Mouse (Mus musculus): ENCODE measurements at regions not wholly inside any gene's neighbourhood (a gene's known extent, or its start where the extent isn't known, plus 50 kb on each side); places are given as distances from the start of the nearest gene placed in this dataset.

DNA sequence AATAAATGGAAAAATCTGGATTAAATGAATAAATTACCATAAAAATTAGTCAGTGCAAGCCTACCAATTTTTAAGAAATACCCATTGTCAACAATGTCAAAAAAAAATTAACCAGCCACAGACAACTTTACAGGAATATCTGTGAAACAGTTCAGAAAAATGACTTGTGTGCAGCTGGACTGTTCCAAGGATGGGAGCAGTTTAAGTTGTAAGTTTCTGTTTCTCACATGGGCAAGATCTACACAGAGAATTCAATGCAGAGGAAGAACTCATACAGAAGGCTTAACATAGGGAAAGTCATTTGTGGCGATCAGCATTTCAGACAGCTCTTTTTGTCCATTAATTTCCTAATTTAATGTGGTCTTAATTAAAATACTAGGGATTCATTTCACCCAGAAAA, 71.9 kb upstream of the Tdrd3 start:
- DNase-seq (ENCODE audit: low spot score in 2 of 2) = no peak

DNA sequence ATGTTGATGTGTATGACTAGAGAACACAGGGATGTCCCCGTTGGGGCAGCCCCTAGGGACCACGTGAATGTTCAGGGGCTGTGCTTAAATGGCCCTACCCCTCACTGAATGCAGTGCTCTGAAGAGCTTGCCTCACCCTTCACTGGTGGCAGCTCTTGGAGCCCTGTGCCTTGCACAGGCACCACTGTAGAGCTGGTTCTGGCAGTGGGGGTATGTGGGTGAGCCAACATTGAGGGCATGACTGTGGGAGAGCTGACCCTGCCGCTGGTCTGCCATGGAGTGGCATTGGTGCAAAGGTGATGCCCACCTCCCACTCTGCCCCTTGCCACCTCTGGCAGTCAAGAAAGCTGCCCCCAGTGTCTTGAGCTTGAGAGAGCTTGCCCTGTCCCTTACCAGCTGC, 69.6 kb upstream of the Tdrd3 start:
- no peak for DNase-seq (ENCODE audit: low spot score in 2 of 2)

DNA sequence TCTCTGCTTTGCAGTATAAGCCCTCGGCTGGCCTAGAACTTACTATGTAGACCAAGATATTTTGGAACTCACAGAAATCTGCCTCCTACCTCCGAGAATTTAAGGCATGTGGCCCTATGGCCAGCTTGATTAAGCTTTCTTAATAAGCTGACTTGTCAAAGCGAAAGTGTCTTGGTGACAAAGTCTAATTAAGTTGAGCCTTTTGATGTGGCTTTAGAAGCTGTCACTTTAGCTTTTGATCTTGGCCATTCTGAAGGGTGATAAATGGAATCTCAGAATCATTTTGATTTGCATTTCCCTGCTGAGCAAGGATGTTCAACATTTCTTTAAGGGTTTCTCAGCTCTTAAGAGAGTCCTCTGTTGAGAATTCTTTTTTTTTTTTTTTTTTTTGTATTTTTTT, 67.6 kb upstream of the Tdrd3 start:
- no peak for DNase-seq (ENCODE audit: low spot score in 2 of 2)

DNA sequence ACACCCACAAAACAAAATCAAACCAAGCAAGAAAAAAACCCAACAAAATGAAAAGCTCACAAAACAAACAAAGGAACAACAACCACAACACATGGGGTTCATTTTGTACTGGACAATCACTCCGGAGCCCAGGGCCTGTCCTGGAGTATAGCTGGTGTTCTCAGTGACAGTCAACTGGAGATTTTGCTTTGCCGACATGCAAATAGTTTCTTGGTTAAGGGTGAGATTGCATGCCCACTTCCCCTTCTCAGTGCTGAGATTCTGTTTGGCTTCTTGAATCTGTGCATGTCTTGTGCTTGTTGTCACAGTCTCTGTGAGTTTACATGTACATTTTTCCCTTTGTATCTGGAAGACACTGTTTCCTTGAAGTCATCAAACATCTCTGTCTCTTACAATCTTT, 50.6 kb upstream of the Tdrd3 start:
- DNase-seq (ENCODE audit: low spot score in 2 of 2) = no peak

All from left cerebral cortex, adult 18-20 months (tissue).